Mouse (Mus musculus) midbrain, embryonic 11.5 days (tissue): ENCODE data around the gene Gsk3a. TPM values are rescaled to one million over a fixed set of nuclear protein-coding genes. Genes with fewer than 3 reads are reported as not detected.

Experiments
- microRNA-seq: library from miRNA; unstranded; fragments of <30 nt; microRNA quantifications from one replicate; pipeline ENCODE4, GENCODE M21; 2017
- polyA plus RNA-seq: library from polyadenylated mRNA; unstranded; fragments of >200 nt; fragmentation: Nextera tagmentation; extraction: Ambion mirVana; gene quantifications from 2 replicates; pipeline ENCODE4 v1.2.1, GENCODE M21; 2014

Gene Gsk3a
- polyA plus RNA-seq, 1 experiment from 2014 or later: 14.6 TPM

Small RNA genes lying within 50 kb of the gene (microRNA-seq; reads per million reads assigned to microRNA genes)
- not detected for gene Mir7048

Other genes with a start within 250 kb of the Gsk3a start
- 34.4 and 36.0 TPM in 2 replicates for gene Atp1a3, start 231.9 kb downstream of the Gsk3a start, polyA plus RNA-seq
- 8.7 and 9.3 TPM in 2 replicates for gene Grik5, start 165.5 kb downstream of the Gsk3a start, polyA plus RNA-seq
- 20.3 and 22.9 TPM in 2 replicates for gene Zfp574, start 165.3 kb downstream of the Gsk3a start, polyA plus RNA-seq
- gene Pou2f2, start 58.1 kb downstream of the Gsk3a start, polyA plus RNA-seq: 26.6 and 31.3 TPM in 2 replicates
- gene Dedd2, start 17.2 kb downstream of the Gsk3a start, polyA plus RNA-seq: 6.9 and 7.7 TPM in 2 replicates
- 2.7 and 3.2 TPM in 2 replicates for gene Zfp526, start 16.4 kb downstream of the Gsk3a start, polyA plus RNA-seq
- 11.7 and 13.9 TPM in 2 replicates for gene Erf, start 12.9 kb upstream of the Gsk3a start, polyA plus RNA-seq
- 25.5 and 29.7 TPM in 2 replicates for gene Cic, start 29.9 kb upstream of the Gsk3a start, polyA plus RNA-seq
- gene Pafah1b3, start 60.1 kb upstream of the Gsk3a start, polyA plus RNA-seq: 306 and 332 TPM in 2 replicates
- gene Prr19, start 63.6 kb upstream of the Gsk3a start, polyA plus RNA-seq: 1.1 and 1.2 TPM in 2 replicates
- gene Tmem145, start 68.3 kb upstream of the Gsk3a start, polyA plus RNA-seq: 7.2 and 7.7 TPM in 2 replicates
- gene Megf8, start 79.3 kb upstream of the Gsk3a start, polyA plus RNA-seq: 9.1 and 10.3 TPM in 2 replicates
- gene Cnfn, start 131.9 kb upstream of the Gsk3a start, polyA plus RNA-seq: not detected in 2 replicates
- 1.7 and 2.3 TPM in 2 replicates for gene Lipe, start 160.9 kb upstream of the Gsk3a start, polyA plus RNA-seq
- 0.18 and 0.22 TPM in 2 replicates for gene Cxcl17, start 175.0 kb upstream of the Gsk3a start, polyA plus RNA-seq
- gene Ceacam1, start 239.8 kb upstream of the Gsk3a start, polyA plus RNA-seq: 0.45 and 0.54 TPM in 2 replicates